Mouse (Mus musculus) spleen, adult 2 months (tissue): ENCODE results near the gene Tdp1.

Experiments
- CTCF ChIP-seq: fragments of 200-500 bp; IDR thresholded peaks from 2 replicates; pipeline ENCODE4 v1.5.1; 2011; ENCODE audit warnings: mild to moderate bottlenecking, inconsistent platforms; ENCODE audit not compliant: insufficient read depth, insufficient read length, insufficient replicate concordance; ENCODE audit errors: extremely low read depth
- POLR2A ChIP-seq: fragments of 200-500 bp; IDR thresholded peaks from 2 replicates; pipeline ENCODE4 v1.6.1; 2011; ENCODE audit warnings: low read depth, low read length, inconsistent platforms

GRCm38 (mm10) chr12:99919636-99920035 is 35.3 kb downstream of the Tdp1 start:
- TF ChIP-seq POLR2A: no peak
- no peak for TF ChIP-seq CTCF
